Mouse (Mus musculus): ENCODE measurements around the gene Cntnap5c. TPM values are rescaled to one million over a fixed set of nuclear protein-coding genes. Genes with fewer than 3 reads are reported as not detected.

Cntnap5c gene
- polyA plus RNA-seq, 1 experiment: not detected

DNA sequence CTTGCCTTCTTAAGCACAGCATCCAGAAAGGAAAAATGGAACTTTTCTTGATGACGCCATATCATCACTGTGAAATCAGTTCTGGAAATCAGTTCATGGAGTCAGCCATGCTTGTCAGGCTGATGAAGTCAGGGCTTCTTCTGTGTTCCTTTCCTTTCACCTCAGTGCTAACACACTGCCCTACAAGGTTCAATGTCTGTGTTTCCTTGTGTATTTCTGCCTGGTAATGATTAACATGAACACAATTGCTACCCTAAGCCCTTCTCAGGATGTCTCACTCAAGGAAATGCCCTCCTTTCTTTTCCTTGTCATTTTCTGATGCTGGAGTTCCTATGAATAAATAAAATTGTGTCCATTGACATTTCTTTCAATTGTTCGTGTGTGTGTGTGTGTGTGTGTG is 431.8 kb downstream of the Cntnap5c start:
- no peaks in the 10 kb centered on the region for H3K27me3 ChIP-seq (replicated peaks)
- no peaks in the 10 kb centered on the region for H3K4me1 ChIP-seq
- no peaks in the 10 kb centered on the region for H3K36me3 ChIP-seq (replicated peaks; ENCODE audit: low read length)
- TF ChIP-seq FLI1 (IDR thresholded peaks at IDR 0.05; ENCODE audit: low read length): no peak
- TF ChIP-seq GATA1 (IDR thresholded peaks at IDR 0.05; ENCODE audit: borderline replicate concordance, low read length): no peak
- H3K9me3 ChIP-seq: no peaks in the 10 kb centered on the region
- no peak overlapping the region for H3K4me3 ChIP-seq (replicated peaks)

DNA sequence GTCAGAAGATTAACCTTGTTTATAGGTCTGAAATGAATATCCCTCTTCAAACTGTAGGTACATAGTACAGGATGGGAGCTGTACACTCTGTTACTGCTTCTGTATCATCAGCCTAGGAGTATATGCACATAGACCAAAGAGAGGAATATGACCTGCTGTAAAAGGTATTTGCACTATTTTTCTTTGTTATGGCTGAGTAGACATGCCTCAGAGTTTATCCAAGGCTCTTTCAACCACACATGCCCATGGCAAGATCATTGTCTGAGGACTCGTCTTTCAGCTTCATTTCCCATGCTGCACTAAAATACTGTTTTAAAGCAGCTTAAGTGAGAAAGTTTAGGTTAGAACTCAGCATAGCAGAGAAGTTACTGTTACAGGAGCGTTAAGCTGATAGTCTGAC is 498.7 kb downstream of the Cntnap5c start:
- Histone ChIP-seq H3K4me3 (replicated peaks) (no peak overlapping the region), H3K9me3 (0 out of 2 replicates have a peak, but pooled peaks cover 4% of the 10 kb centered on the region), H3K4me1 (no peaks in the 10 kb centered on the region), H3K27me3 (replicated peaks) (no peaks in the 10 kb centered on the region), H3K36me3 (replicated peaks; ENCODE audit: low read length) (no peaks in the 10 kb centered on the region)
- no peak for TF ChIP-seq GATA1 (IDR thresholded peaks at IDR 0.05; ENCODE audit: borderline replicate concordance, low read length)
- TF ChIP-seq FLI1 (IDR thresholded peaks at IDR 0.05; ENCODE audit: low read length): no peak

DNA sequence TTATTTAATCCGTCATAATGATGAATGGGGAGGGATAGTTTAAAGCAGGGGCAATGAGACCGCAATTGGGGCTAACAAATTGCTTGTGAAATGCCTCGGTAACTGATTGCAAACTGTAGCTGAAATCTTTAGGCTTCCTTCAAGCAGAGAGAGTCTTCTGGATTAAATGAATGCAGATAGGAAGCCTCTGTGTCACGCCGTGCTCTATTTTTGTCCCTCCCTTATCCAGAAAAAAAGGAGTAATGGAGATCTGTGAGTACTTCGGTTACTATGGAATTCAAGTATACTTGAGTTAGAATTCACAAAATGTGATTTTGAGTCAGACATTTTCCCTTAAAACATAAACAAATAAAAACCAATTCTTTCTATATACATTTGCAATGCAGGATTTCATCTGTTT is 581.9 kb downstream of the Cntnap5c start:
- no peak for TF ChIP-seq GATA1 (IDR thresholded peaks at IDR 0.05; ENCODE audit: borderline replicate concordance, low read length)
- no peak for TF ChIP-seq FLI1 (IDR thresholded peaks at IDR 0.05; ENCODE audit: low read length)

DNA sequence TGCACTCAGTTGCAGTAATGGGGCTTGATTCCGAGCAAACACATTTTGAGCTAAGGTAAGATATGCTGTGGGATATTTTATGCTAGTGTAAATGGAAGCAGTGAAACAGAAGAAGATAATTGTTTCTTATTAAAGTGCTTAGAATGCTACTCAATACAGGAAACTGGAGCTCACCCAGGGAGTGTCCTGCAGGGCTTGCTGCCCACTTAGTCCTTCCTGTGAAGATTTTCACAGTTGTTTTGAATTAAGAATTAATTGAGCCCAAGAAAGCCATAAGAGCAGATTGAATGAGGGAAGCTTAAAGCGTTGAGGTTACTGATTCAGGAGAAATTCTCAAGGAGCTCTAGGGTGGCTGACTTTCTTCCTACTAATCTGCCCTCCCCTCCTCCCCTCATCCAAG is 586.9 kb downstream of the Cntnap5c start:
- Histone ChIP-seq H3K36me3 (replicated peaks; ENCODE audit: low read length) (no peaks in the 10 kb centered on the region), H3K9me3 (no peaks in the 10 kb centered on the region), H3K4me1 (no peaks in the 10 kb centered on the region), H3K4me3 (replicated peaks) (no peak overlapping the region), H3K27me3 (replicated peaks) (no peaks in the 10 kb centered on the region)
- TF ChIP-seq FLI1 (IDR thresholded peaks at IDR 0.05; ENCODE audit: low read length) (no peak), GATA1 (IDR thresholded peaks at IDR 0.05; ENCODE audit: borderline replicate concordance, low read length) (no peak)

More for the DNA sequence above, 581.9 kb downstream of the Cntnap5c start:
- H3K4me1 ChIP-seq: no peaks in the 10 kb centered on the region
- H3K9me3 ChIP-seq: no peaks in the 10 kb centered on the region
- no peaks in the 10 kb centered on the region for H3K36me3 ChIP-seq (replicated peaks; ENCODE audit: low read length)
- H3K4me3 ChIP-seq (replicated peaks): no peak overlapping the region
- no peaks in the 10 kb centered on the region for H3K27me3 ChIP-seq (replicated peaks)

DNA sequence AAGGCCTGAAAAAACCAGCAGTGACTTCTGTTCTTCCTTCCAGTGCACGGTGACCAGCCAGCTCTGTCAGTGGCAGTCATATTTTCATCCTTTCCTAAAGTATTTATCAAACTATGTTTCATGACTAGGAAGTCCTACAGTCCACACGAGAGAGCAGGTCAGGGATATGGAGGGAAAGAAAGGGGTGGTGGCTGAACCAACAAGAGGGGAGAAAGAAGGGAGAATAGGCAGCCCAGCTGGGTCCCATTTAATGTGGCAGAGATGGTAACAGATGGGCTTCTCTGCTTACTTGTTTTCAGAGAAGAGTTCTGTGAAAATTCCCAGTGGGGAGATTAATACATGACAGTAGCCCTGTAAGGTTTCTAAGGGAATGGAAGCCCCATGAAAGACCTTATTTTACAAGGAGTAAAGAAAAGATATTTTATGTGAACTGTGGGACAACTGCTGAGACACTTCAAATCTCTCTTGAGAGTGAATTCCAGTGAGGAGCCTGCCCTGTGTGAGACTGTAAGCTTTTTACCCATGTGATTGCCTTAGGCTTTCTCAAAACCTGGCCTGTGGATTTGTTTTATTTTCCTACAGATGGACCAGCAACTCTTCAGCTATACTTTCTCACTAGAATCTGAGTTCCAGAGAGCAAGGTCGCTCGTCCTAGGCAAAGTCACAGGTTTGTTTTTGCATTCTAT is 594.4 kb downstream of the Cntnap5c start:
- Histone ChIP-seq H3K36me3 (replicated peaks; ENCODE audit: low read length) (no peaks in the 10 kb centered on the region), H3K4me3 (replicated peaks) (no peak overlapping the region), H3K27me3 (replicated peaks) (no peaks in the 10 kb centered on the region), H3K4me1 (no peaks in the 10 kb centered on the region), H3K9me3 (peaks cover 5% of the 10 kb centered on the region)
- TF ChIP-seq FLI1 (IDR thresholded peaks at IDR 0.05; ENCODE audit: low read length) (no peak), GATA1 (IDR thresholded peaks at IDR 0.05; ENCODE audit: borderline replicate concordance, low read length) (no peak)

DNA sequence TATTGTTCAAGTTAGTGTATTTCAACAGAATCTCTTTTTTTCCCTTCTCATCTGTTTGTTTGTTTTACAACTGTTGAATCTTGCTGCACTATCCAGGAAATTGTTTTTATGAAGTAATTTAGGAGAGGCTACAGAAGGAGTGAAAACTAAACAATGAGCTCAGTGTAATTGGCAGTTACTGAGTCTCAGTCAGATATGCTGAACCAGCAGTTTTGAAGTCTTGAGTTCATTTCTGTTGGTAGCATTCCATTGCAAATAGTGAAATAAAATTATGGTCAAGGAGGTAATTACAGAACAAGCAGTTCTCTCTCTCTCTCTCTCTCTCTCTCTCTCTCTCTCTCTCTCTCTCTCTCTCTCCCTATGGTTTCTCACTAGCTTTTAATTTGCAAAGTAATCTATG is 600.7 kb downstream of the Cntnap5c start:
- TF ChIP-seq FLI1 (IDR thresholded peaks at IDR 0.05; ENCODE audit: low read length): no peak
- no peak for TF ChIP-seq GATA1 (IDR thresholded peaks at IDR 0.05; ENCODE audit: borderline replicate concordance, low read length)
- H3K9me3 ChIP-seq: no peaks in the 10 kb centered on the region
- no peaks in the 10 kb centered on the region for H3K4me1 ChIP-seq
- H3K36me3 ChIP-seq (replicated peaks; ENCODE audit: low read length): no peaks in the 10 kb centered on the region
- no peaks in the 10 kb centered on the region for H3K27me3 ChIP-seq (replicated peaks)
- no peak overlapping the region for H3K4me3 ChIP-seq (replicated peaks)

DNA sequence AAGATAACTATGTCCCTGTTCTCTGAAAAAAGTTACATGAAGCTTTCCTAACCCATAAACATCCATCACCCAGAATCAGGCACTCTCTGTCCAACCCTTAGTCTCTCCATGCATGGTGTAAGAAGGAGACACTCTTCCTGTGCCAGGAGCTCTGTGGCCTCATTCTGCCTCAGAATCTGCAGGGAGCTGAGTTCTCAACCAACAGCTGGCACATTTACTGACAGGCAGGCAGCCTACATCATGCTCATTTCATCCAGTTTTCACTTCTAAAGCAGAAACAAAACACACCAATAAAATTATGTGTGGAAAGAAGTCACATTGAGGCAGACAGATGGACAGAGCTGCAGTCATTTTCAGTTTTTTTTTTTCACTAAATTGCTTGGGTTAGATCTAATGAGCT is 638.4 kb downstream of the Cntnap5c start:
- Histone ChIP-seq H3K4me1 (no peaks in the 10 kb centered on the region), H3K36me3 (replicated peaks; ENCODE audit: low read length) (no peaks in the 10 kb centered on the region), H3K9me3 (peaks cover 5% of the 10 kb centered on the region), H3K27me3 (replicated peaks) (no peaks in the 10 kb centered on the region), H3K4me3 (replicated peaks) (no peak overlapping the region)
- TF ChIP-seq GATA1 (IDR thresholded peaks at IDR 0.05; ENCODE audit: borderline replicate concordance, low read length): no peak

DNA sequence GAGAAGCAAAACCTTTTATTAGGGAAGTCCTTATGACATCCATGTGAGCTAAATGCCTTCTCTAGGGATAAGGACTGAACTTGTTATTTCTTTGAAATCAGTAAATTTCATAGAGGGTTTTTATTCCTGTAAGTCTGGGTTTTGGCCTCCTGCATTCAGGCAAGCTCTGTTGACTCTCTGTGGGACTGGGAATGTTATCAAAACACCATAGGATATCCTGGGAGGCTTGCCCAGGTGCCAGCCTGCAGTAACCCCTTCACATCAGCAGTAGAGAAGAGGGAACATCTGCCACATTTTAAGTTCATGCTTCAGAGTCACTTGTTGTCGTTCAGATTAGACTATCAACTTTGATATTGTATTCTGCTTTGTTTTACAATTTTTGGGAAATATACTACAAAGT is 639.4 kb downstream of the Cntnap5c start:
- peaks cover 5% of the 10 kb centered on the region for H3K9me3 ChIP-seq
- no peaks in the 10 kb centered on the region for H3K36me3 ChIP-seq (replicated peaks; ENCODE audit: low read length)
- H3K4me3 ChIP-seq (replicated peaks): no peak overlapping the region
- no peaks in the 10 kb centered on the region for H3K27me3 ChIP-seq (replicated peaks)
- TF ChIP-seq GATA1 (IDR thresholded peaks at IDR 0.05; ENCODE audit: borderline replicate concordance, low read length) (no peak), FLI1 (IDR thresholded peaks at IDR 0.05; ENCODE audit: low read length) (no peak)
- no peaks in the 10 kb centered on the region for H3K4me1 ChIP-seq

DNA sequence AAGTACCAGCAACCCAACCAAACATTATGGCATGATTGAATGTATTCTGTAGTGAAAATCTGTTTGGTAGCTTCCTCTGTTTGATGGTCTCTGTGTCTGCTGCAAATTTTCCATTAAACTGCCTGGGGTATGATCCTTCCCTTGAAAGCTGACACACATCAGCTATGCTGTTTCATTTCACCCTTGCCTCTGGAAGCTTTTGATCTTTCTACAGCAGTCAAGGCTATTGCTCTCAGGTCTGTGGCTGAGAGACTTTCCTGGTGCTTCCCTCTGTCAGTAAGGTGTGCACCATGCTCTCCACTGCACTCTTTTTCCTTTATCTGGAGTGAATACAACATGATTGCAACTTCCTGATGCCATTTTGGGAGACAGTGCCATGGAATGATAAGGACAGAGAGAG is 668.1 kb downstream of the Cntnap5c start:
- peaks cover 19% of the 10 kb centered on the region for H3K9me3 ChIP-seq
- no peaks in the 10 kb centered on the region for H3K27me3 ChIP-seq (replicated peaks)
- no peaks in the 10 kb centered on the region for H3K4me1 ChIP-seq
- no peak overlapping the region for H3K4me3 ChIP-seq (replicated peaks)
- no peaks in the 10 kb centered on the region for H3K36me3 ChIP-seq (replicated peaks; ENCODE audit: low read length)
- no peak for TF ChIP-seq GATA1 (IDR thresholded peaks at IDR 0.05; ENCODE audit: borderline replicate concordance, low read length)
- TF ChIP-seq FLI1 (IDR thresholded peaks at IDR 0.05; ENCODE audit: low read length): no peak

Other genes starting within 250 kb of the Cntnap5c start
- gene Vmn2r120, start 224.1 kb upstream of the Cntnap5c start, polyA plus RNA-seq (2012; ENCODE audit: insufficient read depth, low replicate concordance): not detected in 2 replicates
- not detected in 2 replicates for gene Gm21834, start 27.4 kb upstream of the Cntnap5c start, polyA plus RNA-seq (2012; ENCODE audit: insufficient read depth, low replicate concordance)

Data from megakaryocyte, embryonic 14.5 days (primary cell).